Mouse (Mus musculus) limb, embryonic 10.5 days (tissue): ENCODE measurements around the gene Chd8. TPM values are rescaled to one million over a fixed set of nuclear protein-coding genes. Genes with fewer than 3 reads are reported as not detected.

Experiments used
- DNase-seq: peaks from one replicate; pipeline ENCODE4 v3.0.0-alpha.2; 2017; ENCODE audit warnings: low spot score
- H3K27ac ChIP-seq: fragments of 300-500 bp; sonication (generic); 2 replicates; pipeline ENCODE4 v1.5.1; 2016; ENCODE audit warnings: mild to moderate bottlenecking
- H3K27me3 ChIP-seq: fragments of 300-500 bp; sonication (generic); 2 replicates; pipeline ENCODE4 v1.6.1; 2016; ENCODE audit warnings: low read depth, mild to moderate bottlenecking; ENCODE audit not compliant: poor library complexity, severe bottlenecking
- H3K36me3 ChIP-seq: fragments of 300-500 bp; sonication (generic); 2 replicates; pipeline ENCODE4 v1.6.1; 2016; ENCODE audit warnings: mild to moderate bottlenecking, moderate library complexity
- H3K4me1 ChIP-seq: fragments of 300-500 bp; sonication (generic); 2 replicates; pipeline ENCODE4 v1.6.1; 2016
- H3K4me3 ChIP-seq: fragments of 300-500 bp; sonication (generic); 2 replicates; pipeline ENCODE4 v1.5.1; 2016; ENCODE audit warnings: mild to moderate bottlenecking, moderate library complexity
- H3K9me3 ChIP-seq: fragments of 300-500 bp; sonication (generic); replicated peaks from 2 replicates; pipeline ENCODE4 v1.6.1; 2016; ENCODE audit warnings: mild to moderate bottlenecking
- WGBS: fragments of 180-500 bp; shearing (Covaris S2); methylation state at CpG from one replicate; pipeline ENCODE4 v1.1.7; 2016; 5-methylcytosine and 5-hydroxymethylcytosine counted together
- polyA plus RNA-seq: library from polyadenylated mRNA; unstranded; fragments of >200 nt; fragmentation: Nextera tagmentation; extraction: Ambion mirVana; gene quantifications from 2 replicates; pipeline ENCODE4 v1.2.1, GENCODE M21; 2016

Gene Chd8
- polyA plus RNA-seq, 1 experiment from 2014 or later = 49.6 TPM

- Histone ChIP-seq H3K4me1 (peaks cover 22% of the 10 kb centered on the region), H3K27me3 (no peaks in the 10 kb centered on the region), H3K4me3 (peak overlapping the region; percentile 100), H3K27ac (peak overlapping the region; percentile 99), H3K36me3 (peaks cover 58% of the 10 kb centered on the region), H3K9me3 (no peaks in the 10 kb centered on the region)
- peak; percentile 63 for DNase-seq
- under 1% methylated on average over 59 of the region's 59 CpGs for WGBS
Measured at GRCm38 (mm10) chr14:52196230-52197155, 61.1 kb downstream of the Chd8 start.

GRCm38 (mm10) chr14:52195691-52196090 is 61.9 kb downstream of the Chd8 start:
- peaks cover 53% of the 10 kb centered on the region for H3K36me3 ChIP-seq
- peak overlapping the region; percentile 100 for H3K4me3 ChIP-seq
- DNase-seq = peak; percentile 68
- H3K27me3 ChIP-seq = no peaks in the 10 kb centered on the region
- H3K9me3 ChIP-seq = no peaks in the 10 kb centered on the region
- WGBS = 10% methylated on average over 3 of the region's 3 CpGs
- peaks cover 22% of the 10 kb centered on the region for H3K4me1 ChIP-seq
- H3K27ac ChIP-seq = 0 out of 2 replicates have a peak overlapping the region, but pooled peaks have one; percentile 99

- Histone ChIP-seq H3K27ac (no peak overlapping the region), H3K36me3 (peaks cover 46% of the 10 kb centered on the region)
- no peak for DNase-seq
Measured at GRCm38 (mm10) chr14:52190740-52191359, 66.7 kb downstream of the Chd8 start.

GRCm38 (mm10) chr14:52189519-52189918 is 68.1 kb downstream of the Chd8 start:
- Histone ChIP-seq H3K36me3 (peaks cover 49% of the 10 kb centered on the region), H3K4me3 (no peak overlapping the region), H3K9me3 (no peaks in the 10 kb centered on the region), H3K27ac (no peak overlapping the region), H3K27me3 (no peaks in the 10 kb centered on the region), H3K4me1 (no peaks in the 10 kb centered on the region)
- DNase-seq = no peak
- WGBS = 94% methylated on average over 2 of the region's 2 CpGs

More at GRCm38 (mm10) chr14:52190740-52191359, 66.7 kb downstream of the Chd8 start:
- H3K4me1 ChIP-seq = peaks cover 8% of the 10 kb centered on the region; the same call in 1 of the 2 replicates
- no peaks in the 10 kb centered on the region for H3K27me3 ChIP-seq
- no peak overlapping the region for H3K4me3 ChIP-seq
- H3K9me3 ChIP-seq = no peaks in the 10 kb centered on the region

GRCm38 (mm10) chr14:52188788-52189187 is 68.8 kb downstream of the Chd8 start:
- Histone ChIP-seq H3K36me3 (peaks cover 49% of the 10 kb centered on the region), H3K27ac (no peak overlapping the region), H3K9me3 (no peaks in the 10 kb centered on the region), H3K27me3 (no peaks in the 10 kb centered on the region), H3K4me1 (no peaks in the 10 kb centered on the region), H3K4me3 (no peak overlapping the region)
- DNase-seq = no peak
- 80% methylated on average over 1 of the region's 1 CpGs for WGBS

GRCm38 (mm10) chr14:52166571-52166970 is 91.0 kb downstream of the Chd8 start:
- DNase-seq = no peak
- 96% methylated on average over 2 of the region's 2 CpGs for WGBS
- no peaks in the 10 kb centered on the region for H3K9me3 ChIP-seq
- no peak overlapping the region for H3K4me3 ChIP-seq
- no peaks in the 10 kb centered on the region for H3K27me3 ChIP-seq
- H3K27ac ChIP-seq = no peak overlapping the region
- H3K36me3 ChIP-seq = peaks cover 95% of the 10 kb centered on the region
- H3K4me1 ChIP-seq = no peaks in the 10 kb centered on the region

GRCm38 (mm10) chr14:52160911-52161310 is 96.7 kb downstream of the Chd8 start:
- Histone ChIP-seq H3K27ac (no peak overlapping the region), H3K36me3 (peaks cover 84% of the 10 kb centered on the region), H3K27me3 (no peaks in the 10 kb centered on the region), H3K9me3 (no peaks in the 10 kb centered on the region), H3K4me3 (no peak overlapping the region), H3K4me1 (no peaks in the 10 kb centered on the region)
- 90% methylated on average over 6 of the region's 6 CpGs for WGBS
- DNase-seq = no peak

GRCm38 (mm10) chr14:52155008-52155407 is 102.6 kb downstream of the Chd8 start:
- Histone ChIP-seq H3K4me3 (no peak overlapping the region), H3K27me3 (no peaks in the 10 kb centered on the region), H3K9me3 (no peaks in the 10 kb centered on the region), H3K4me1 (no peaks in the 10 kb centered on the region), H3K36me3 (peaks cover 27% of the 10 kb centered on the region), H3K27ac (no peak overlapping the region)
- DNase-seq = no peak
- WGBS = 91% methylated on average over 2 of the region's 2 CpGs

DNA sequence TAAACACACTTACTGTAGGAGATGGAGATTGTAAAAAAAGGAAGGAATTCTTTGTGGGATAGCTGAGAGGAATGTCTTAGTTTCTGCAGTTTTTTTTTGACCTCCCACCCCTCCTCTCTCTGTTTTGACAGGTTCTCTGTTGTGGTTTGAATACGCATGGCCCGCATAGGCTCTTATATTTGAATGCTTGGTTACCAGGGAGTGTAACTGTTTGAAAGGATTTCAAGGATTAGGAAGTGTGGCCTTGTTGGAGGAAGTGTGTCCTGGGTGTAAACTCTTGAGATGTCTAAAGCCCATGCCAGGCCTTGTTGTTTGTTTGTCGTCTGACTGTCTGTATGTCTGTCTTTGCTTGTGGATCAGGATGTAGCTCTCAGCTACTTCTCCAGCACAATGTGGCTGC is 105.0 kb downstream of the Chd8 start:
- WGBS = 75% methylated on average over 3 of the region's 3 CpGs
- peaks cover 3% of the 10 kb centered on the region; the same call in 1 of the 2 replicates for H3K36me3 ChIP-seq

GRCm38 (mm10) chr14:52152179-52152578 is 105.4 kb downstream of the Chd8 start:
- Histone ChIP-seq H3K27ac (no peak overlapping the region), H3K27me3 (no peaks in the 10 kb centered on the region), H3K4me1 (no peaks in the 10 kb centered on the region), H3K4me3 (no peak overlapping the region), H3K9me3 (no peaks in the 10 kb centered on the region), H3K36me3 (no peaks in the 10 kb centered on the region)
- DNase-seq = no peak
- 45% methylated on average over 7 of the region's 7 CpGs for WGBS

More for the DNA sequence above, 105.0 kb downstream of the Chd8 start:
- Histone ChIP-seq H3K4me1 (no peaks in the 10 kb centered on the region), H3K9me3 (no peaks in the 10 kb centered on the region), H3K4me3 (no peak overlapping the region), H3K27me3 (no peaks in the 10 kb centered on the region), H3K27ac (no peak overlapping the region)
- no peak for DNase-seq

GRCm38 (mm10) chr14:52149888-52150287 is 107.7 kb downstream of the Chd8 start:
- no peak overlapping the region for H3K4me3 ChIP-seq
- no peaks in the 10 kb centered on the region for H3K4me1 ChIP-seq
- H3K9me3 ChIP-seq = no peaks in the 10 kb centered on the region
- H3K27me3 ChIP-seq = no peaks in the 10 kb centered on the region
- WGBS = 75% methylated on average over 4 of the region's 4 CpGs
- no peaks in the 10 kb centered on the region for H3K36me3 ChIP-seq
- no peak overlapping the region for H3K27ac ChIP-seq
- no peak for DNase-seq
